Mouse (Mus musculus) gonadal fat pad, adult 2 months (tissue): Measurements from ENCODE around the gene Avpr1b. TPM values are rescaled to one million over a fixed set of nuclear protein-coding genes. Genes with fewer than 3 reads are reported as not detected.

Experiments
- polyA plus RNA-seq: library from polyadenylated mRNA; depleted of rRNA; stranded (reverse); fragments of >200 nt; gene quantifications from 2 replicates; pipeline ENCODE4 v1.2.3, GENCODE M21; 2012; rRNA removed

Avpr1b gene
- polyA plus RNA-seq, 1 experiment = not detected

Other genes starting within 250 kb of the Avpr1b start
- gene Srgap2, start 71.9 kb upstream of the Avpr1b start, polyA plus RNA-seq = 21.9 and 28.4 TPM in 2 replicates
- 0.42 and 0.43 TPM in 2 replicates for gene Fam72a, start 71.3 kb upstream of the Avpr1b start, polyA plus RNA-seq
- 1.1 and 1.8 TPM in 2 replicates for gene Ctse, start 39.1 kb downstream of the Avpr1b start, polyA plus RNA-seq
- gene Rab7b, start 89.5 kb downstream of the Avpr1b start, polyA plus RNA-seq = 7.0 and 7.7 TPM in 2 replicates
- 0.12 and 0.38 TPM in 2 replicates for gene Slc26a9, start 144.8 kb downstream of the Avpr1b start, polyA plus RNA-seq
- gene Pm20d1, start 198.1 kb downstream of the Avpr1b start, polyA plus RNA-seq = 1.9 and 2.6 TPM in 2 replicates
- gene Slc41a1, start 228.3 kb downstream of the Avpr1b start, polyA plus RNA-seq = 29.3 and 42.3 TPM in 2 replicates